Mouse (Mus musculus): Measurements from ENCODE around the gene Crtc2. TPM values are rescaled to one million over a fixed set of nuclear protein-coding genes. Genes with fewer than 3 reads are reported as not detected.
"Not testable (repeated sequence)": the region's sequence is repeated elsewhere in the genome, so short reads cannot be mapped to it uniquely, and the experiment has no call there.

Crtc2 gene
- total RNA-seq, 2 experiments from 2014 or later: 39.5 to 43.6 TPM

GRCm38 (mm10) chr3:90245406-90245805, 8.6 kb upstream of the Crtc2 start:
- no peak overlapping the region for H3K27ac ChIP-seq
- intact Hi-C loops (cut with DNase I): no loop called here
- no peak for DNase-seq (ENCODE audit: extremely low spot score in 1 of 2, low spot score in 2 of 2)
- TF ChIP-seq CTCF (IDR thresholded peaks at IDR 0.05): no peak
- H3K4me3 ChIP-seq: no peak overlapping the region

GRCm38 (mm10) chr3:90247630-90247959, 6.4 kb upstream of the Crtc2 start:
- intact Hi-C loops (cut with DNase I): no loop called here
- H3K27ac ChIP-seq: peak overlapping the region; percentile 91
- peak; percentile 14 for TF ChIP-seq CTCF (IDR thresholded peaks at IDR 0.05)
- DNase-seq (ENCODE audit: extremely low spot score in 1 of 2, low spot score in 2 of 2): no peak
- peak overlapping the region; percentile 91 for H3K4me3 ChIP-seq

DNA sequence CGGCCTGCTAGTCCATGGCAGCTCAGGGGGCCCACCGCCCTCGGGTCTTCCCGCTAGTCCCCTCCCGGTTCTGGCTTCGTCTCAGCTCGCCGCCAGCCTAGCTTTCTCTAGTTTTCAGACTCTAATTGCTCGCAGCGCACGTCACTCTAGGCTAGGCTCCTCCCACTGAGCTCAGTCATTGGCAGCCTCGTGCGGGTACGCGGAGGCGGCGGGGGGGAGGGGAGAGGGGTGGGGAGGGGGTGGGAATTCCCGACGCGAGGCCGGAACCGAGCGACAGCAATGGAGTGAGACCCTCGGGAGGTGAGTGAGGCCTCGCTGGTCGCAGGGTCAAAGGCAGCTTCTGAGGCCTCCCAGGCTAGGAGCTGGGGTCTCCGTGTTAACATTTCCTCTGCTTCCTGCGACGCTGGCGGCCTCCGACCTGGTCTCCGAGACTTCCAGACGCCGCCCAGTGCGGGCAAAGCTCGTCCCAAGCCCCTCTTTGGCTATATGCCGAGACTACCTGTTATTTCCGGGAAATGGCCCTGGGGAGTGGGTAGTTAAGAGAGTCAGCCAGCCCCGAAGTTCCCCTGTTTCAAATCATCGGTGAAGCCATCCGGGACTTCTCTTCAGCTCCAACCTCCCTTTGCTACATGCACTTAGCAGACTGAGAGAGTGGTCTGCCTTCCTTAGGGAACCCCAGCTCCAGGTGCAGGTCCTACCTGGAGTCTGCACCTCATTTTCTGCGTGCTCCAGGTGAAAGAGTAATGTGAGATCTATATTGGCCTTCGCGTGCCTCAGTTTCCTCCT, 5.8 kb upstream of the Crtc2 start, which contains the start of gene Slc39a1:
Gene Slc39a1, plus strand, starts transcription at position 213 of the 786 bp plus-strand sequence.
- peak; percentile 88 to 90 for DNase-seq (ENCODE audit: extremely low spot score in 1 of 2, low spot score in 2 of 2)
- intact Hi-C loops (cut with DNase I): loop anchor here (2.0 kb wide), 1 partner anchor 17 kb away; the partner anchor contains the start of gene Jtb
- Histone ChIP-seq H3K4me3 (peak within 1 kb of the TSS; percentile 91), H3K27ac (peak within 1 kb of the TSS; percentile 91)
- TF ChIP-seq CTCF (IDR thresholded peaks at IDR 0.05): no peak

- Histone ChIP-seq H3K4me3 (peak overlapping the region; percentile 91), H3K27ac (peak overlapping the region; percentile 91)
- peak in 1 of 2 experiments; percentile 18 for DNase-seq (ENCODE audit: extremely low spot score in 1 of 2, low spot score in 2 of 2)
- no peak for TF ChIP-seq CTCF (IDR thresholded peaks at IDR 0.05)
- intact Hi-C loops (cut with DNase I): loop anchor here (2.0 kb wide), 1 partner anchor 18 kb away; the partner anchor contains the start of gene Jtb
Measured at GRCm38 (mm10) chr3:90248746-90249100, 5.2 kb upstream of the Crtc2 start.

- Histone ChIP-seq H3K27ac (no peak overlapping the region), H3K4me3 (no peak overlapping the region)
- no peak for DNase-seq (ENCODE audit: extremely low spot score in 1 of 2, low spot score in 2 of 2)
- no peak for TF ChIP-seq CTCF (IDR thresholded peaks at IDR 0.05)
- intact Hi-C loops (cut with DNase I): no loop called here
Measured at GRCm38 (mm10) chr3:90250791-90251190, 3.2 kb upstream of the Crtc2 start.

DNA sequence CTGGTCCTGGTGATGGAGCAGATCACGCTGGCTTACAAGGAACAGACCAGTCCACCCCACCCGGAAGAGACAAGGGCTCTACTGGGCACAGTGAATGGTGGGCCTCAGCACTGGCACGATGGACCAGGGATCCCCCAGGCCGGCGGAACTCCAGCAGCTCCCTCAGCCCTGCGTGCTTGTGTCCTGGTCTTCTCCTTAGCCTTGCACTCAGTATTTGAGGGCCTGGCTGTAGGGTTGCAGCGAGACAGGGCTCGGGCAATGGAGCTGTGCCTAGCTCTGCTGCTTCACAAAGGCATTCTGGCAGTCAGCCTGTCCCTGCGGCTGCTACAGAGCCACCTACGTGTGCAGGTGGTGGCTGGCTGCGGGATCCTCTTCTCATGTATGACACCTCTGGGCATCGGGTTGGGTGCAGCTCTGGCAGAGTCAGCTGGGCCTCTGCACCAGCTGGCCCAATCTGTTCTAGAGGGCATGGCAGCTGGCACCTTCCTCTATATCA, 2.2 kb upstream of the Crtc2 start:
- intact Hi-C loops (cut with DNase I); DNase-seq (ENCODE audit: extremely low spot score in 1 of 2, low spot score in 2 of 2): not testable (repeated sequence)
- H3K27ac ChIP-seq: peak overlapping the region; percentile 24; the same call in 1 of the 2 replicates

DNA sequence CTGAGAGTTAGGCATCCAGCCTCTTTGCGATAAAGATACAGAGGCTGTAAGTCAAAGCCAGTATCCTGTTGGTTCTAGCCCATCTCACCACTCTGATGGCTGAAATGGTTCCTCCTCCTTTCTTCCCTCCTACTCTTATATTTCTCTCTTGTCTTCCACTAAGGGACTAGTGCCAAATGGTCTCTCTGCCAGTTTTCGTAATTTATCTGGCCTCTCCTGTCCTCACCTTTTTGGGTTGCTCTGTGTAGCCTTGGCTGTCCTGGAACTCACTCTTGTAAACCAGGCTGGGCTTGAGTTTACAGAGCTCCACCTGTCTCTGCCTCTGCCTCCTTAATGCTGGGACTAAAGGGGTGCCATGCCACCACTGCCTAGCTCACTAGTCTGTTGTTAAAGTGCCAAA, 1.3 kb upstream of the Crtc2 start:
- intact Hi-C loops (cut with DNase I); DNase-seq (ENCODE audit: extremely low spot score in 1 of 2, low spot score in 2 of 2); H3K27ac ChIP-seq; H3K4me3 ChIP-seq: not testable (repeated sequence)

More for the DNA sequence above, 2.2 kb upstream of the Crtc2 start:
- H3K4me3 ChIP-seq: not testable (repeated sequence)

DNA sequence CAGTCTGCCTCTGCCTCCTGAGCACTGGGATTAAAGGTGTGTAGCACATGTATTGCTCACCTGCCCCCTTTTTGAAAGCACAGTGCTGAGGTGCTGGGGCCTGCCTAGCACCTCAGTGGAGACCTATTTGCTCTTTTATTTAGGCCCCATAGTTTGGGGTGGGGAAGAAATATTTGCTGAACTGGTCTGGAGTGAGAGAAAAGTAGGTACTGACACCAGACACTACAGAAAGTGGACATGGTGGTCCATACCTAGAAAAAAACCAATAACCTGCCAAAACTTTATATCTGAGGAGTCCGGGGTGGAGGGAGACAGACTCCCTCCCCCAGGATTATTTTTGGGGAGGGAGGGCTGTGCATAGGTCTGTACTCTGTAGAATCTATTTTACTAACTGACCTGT, 789 bp upstream of the Crtc2 start:
- H3K27ac ChIP-seq; intact Hi-C loops (cut with DNase I); DNase-seq (ENCODE audit: extremely low spot score in 1 of 2, low spot score in 2 of 2); H3K4me3 ChIP-seq: not testable (repeated sequence)

DNA sequence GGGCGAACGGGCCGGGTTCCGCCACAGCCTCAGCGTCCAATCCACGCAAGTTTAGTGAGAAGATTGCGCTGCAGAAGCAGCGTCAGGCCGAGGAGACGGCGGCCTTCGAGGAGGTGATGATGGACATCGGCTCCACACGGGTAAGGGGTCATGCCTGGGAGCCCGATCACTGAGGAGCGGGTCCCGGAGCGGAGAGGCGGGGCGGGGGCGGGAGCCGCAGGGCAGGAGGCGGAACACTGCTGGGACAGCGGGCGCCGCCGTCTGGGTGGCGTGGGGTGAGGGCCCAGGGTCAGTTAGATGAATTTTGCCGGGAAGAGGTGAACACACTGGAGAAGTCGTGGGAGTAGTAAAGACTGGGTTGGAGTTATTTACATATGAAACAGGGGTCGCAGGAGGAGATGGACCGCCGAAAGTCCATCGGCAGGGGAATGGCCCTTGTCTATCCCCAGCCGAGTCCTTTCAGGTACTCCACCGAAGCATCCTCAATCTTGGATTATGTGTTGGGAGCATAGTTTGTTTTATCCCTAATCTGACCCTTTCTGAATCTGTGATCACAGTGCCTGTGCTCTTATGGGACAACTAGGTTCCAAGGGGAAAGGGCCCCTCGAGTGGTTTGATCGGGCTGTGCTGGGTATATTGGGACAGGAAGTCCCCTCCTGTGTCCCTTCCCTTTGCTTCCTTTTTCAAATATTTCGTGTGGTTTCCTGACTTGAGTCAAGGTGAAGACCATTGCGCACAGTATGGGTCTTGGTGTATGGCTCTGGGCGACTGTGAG, 643 bp downstream of the Crtc2 start:
- no peak for DNase-seq (ENCODE audit: extremely low spot score in 1 of 2, low spot score in 2 of 2)
- TF ChIP-seq CTCF (IDR thresholded peaks at IDR 0.05): no peak
- intact Hi-C loops (cut with DNase I): no loop called here
- Histone ChIP-seq H3K4me3 (peak overlapping the region; percentile 96), H3K27ac (peak overlapping the region; percentile 89)

DNA sequence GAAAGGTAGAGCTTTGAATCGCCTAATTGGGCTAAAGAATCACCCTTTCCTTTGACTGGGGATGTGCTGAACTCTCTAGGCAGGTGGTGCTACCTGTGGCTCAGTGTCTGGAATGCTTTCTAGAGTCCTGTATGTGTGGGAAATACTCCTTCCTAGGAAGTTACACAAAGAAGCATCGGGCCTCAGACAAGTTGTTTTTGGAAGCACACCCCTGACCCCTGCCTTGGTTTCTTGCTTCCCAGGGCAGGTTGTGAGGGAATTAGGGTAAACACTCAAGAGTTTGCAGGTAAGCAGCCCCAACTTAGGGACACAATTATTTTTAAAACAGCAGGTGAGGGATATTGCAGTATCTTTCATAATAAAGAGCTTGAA, 1.2 kb downstream of the Crtc2 start:
- intact Hi-C loops (cut with DNase I): no loop called here
- no peak for TF ChIP-seq CTCF (IDR thresholded peaks at IDR 0.05)
- H3K4me3 ChIP-seq: peak overlapping the region; percentile 96
- H3K27ac ChIP-seq: no peak overlapping the region; the same call in 1 of the 2 replicates
- no peak for DNase-seq (ENCODE audit: extremely low spot score in 1 of 2, low spot score in 2 of 2)

DNA sequence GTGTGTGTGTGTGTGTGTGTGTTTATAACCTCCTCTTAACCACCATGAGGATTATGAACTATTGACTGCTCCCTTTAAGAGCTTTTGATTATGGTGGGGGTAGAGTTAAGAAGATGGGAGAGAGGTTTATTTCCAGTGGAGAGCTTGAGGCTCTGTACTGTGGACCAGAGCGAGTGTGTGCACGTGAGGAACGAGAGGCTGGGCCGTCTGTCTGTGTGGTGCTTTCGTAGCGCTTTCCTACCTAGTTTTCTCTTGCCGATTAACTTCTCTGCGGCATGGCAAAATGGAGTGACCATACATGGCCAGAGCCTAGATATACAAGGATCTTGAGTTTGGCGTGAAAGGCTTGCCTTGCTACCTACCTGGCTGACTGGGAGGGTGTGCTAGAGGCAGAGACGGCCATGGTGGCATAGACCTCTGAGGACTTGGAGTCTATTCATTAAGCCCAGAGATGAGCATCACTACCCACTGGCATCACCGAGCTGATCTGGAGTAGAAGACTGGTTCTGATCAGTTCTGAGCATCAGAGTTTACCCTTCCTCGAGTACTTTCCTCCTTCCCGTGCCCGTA, 1.9 kb downstream of the Crtc2 start:
- no peak overlapping the region for H3K27ac ChIP-seq
- no peak for TF ChIP-seq CTCF (IDR thresholded peaks at IDR 0.05)
- no peak overlapping the region for H3K4me3 ChIP-seq
- DNase-seq (ENCODE audit: extremely low spot score in 1 of 2, low spot score in 2 of 2): no peak
- intact Hi-C loops (cut with DNase I): no loop called here

Measured in left cerebral cortex, adult 2 months (tissue).